Mouse (Mus musculus) stomach, embryonic 15.5 days (tissue): ENCODE results near the gene Adgrb3. TPM values are rescaled to one million over a fixed set of nuclear protein-coding genes. Genes with fewer than 3 reads are reported as not detected.
"Not testable (repeated sequence)": the region's sequence is repeated elsewhere in the genome, so short reads cannot be mapped to it uniquely, and the experiment has no call there.

ENCODE experiments used
- ATAC-seq: fragments of 200-750 bp; cut with Nextera tagmentation; 2 replicates; pipeline ENCODE4 v1.8.0; 2017; ENCODE audit warnings: low read depth, moderate number of reproducible peaks, moderate TSS enrichment; ENCODE audit not compliant: insufficient read depth, low FRiP score
- H3K27ac ChIP-seq: fragments of 300-500 bp; sonication (generic); 2 replicates; pipeline ENCODE4 v1.5.1; 2015; ENCODE audit warnings: mild to moderate bottlenecking, inconsistent platforms
- H3K27me3 ChIP-seq: fragments of 300-500 bp; sonication (generic); replicated peaks from 2 replicates; pipeline ENCODE4 v1.6.1; 2015; ENCODE audit warnings: inconsistent platforms
- H3K36me3 ChIP-seq: fragments of 300-500 bp; sonication (generic); 2 replicates; pipeline ENCODE4 v1.6.1; 2015; ENCODE audit warnings: inconsistent platforms
- H3K4me1 ChIP-seq: fragments of 300-500 bp; sonication (generic); 2 replicates; pipeline ENCODE4 v1.6.1; 2015; ENCODE audit warnings: inconsistent platforms
- H3K4me2 ChIP-seq: fragments of 300-500 bp; sonication (generic); 2 replicates; pipeline ENCODE4 v1.6.1; 2015; ENCODE audit warnings: mild to moderate bottlenecking, inconsistent platforms
- H3K4me3 ChIP-seq: fragments of 300-500 bp; sonication (generic); replicated peaks from 2 replicates; pipeline ENCODE4 v1.5.1; 2015; ENCODE audit warnings: inconsistent platforms
- H3K9ac ChIP-seq: fragments of 300-500 bp; sonication (generic); 2 replicates; pipeline ENCODE4 v1.6.1; 2015; ENCODE audit warnings: inconsistent platforms
- H3K9me3 ChIP-seq: fragments of 300-500 bp; sonication (generic); 2 replicates; pipeline ENCODE4 v1.6.1; 2016; ENCODE audit warnings: inconsistent platforms
- WGBS: fragments of 180-500 bp; shearing (Covaris S2); methylation state at CpG from one replicate; pipeline ENCODE4 v1.1.7; 2015; 5-methylcytosine and 5-hydroxymethylcytosine counted together
- polyA plus RNA-seq: library from polyadenylated mRNA; unstranded; fragments of >200 nt; fragmentation: Nextera tagmentation; extraction: Ambion mirVana; gene quantifications from 2 replicates; pipeline ENCODE4 v1.2.1, GENCODE M21; 2015

The Adgrb3 gene
- polyA plus RNA-seq, 1 experiment from 2014 or later: 3.4 TPM

GRCm38 (mm10) chr1:25706299-25706698 lies 123.2 kb downstream of the Adgrb3 start:
- Histone ChIP-seq H3K9me3 (no peaks in the 10 kb centered on the region), H3K36me3 (no peaks in the 10 kb centered on the region), H3K27me3 (no peaks in the 10 kb centered on the region), H3K4me3 (no peak overlapping the region), H3K27ac (no peak overlapping the region), H3K9ac (no peak overlapping the region), H3K4me2 (no peak overlapping the region), H3K4me1 (no peaks in the 10 kb centered on the region)
- WGBS: 75% methylated on average over 2 of the region's 2 CpGs
- no peak for ATAC-seq

- no peak overlapping the region for H3K27ac ChIP-seq
- no peak for ATAC-seq
- 83% methylated on average over 6 of the region's 6 CpGs for WGBS
- no peak overlapping the region for H3K4me2 ChIP-seq
- H3K9ac ChIP-seq: no peak overlapping the region
- H3K4me3 ChIP-seq: no peak overlapping the region
- H3K27me3 ChIP-seq: no peaks in the 10 kb centered on the region
- H3K4me1 ChIP-seq: no peaks in the 10 kb centered on the region
- H3K36me3 ChIP-seq: no peaks in the 10 kb centered on the region
- H3K9me3 ChIP-seq: no peaks in the 10 kb centered on the region
These were observed 130.7 kb downstream of the Adgrb3 start for GRCm38 (mm10) chr1:25698702-25699250.

DNA sequence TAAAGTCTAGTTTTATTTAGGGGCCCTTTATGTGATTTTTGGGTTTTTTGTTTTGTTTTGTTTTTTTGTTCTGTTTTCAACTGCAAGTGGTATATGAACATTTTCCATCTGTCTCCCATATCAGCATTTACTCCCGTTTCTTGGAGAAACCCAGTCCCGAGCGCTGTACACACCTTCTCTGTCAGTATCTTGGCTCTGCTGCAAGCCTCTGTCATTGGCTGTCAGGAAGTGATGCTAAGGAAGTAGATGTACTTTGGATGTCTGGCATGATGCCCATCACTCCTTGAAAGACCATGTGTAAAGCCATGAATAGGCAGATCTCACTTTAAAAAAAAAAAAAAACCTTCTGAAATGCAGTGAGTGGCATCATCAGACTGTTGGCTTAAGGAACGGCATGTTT lies 132.3 kb downstream of the Adgrb3 start:
- H3K9me3 ChIP-seq: no peaks in the 10 kb centered on the region
- H3K27me3 ChIP-seq: no peaks in the 10 kb centered on the region
- ATAC-seq: no peak
- WGBS: 79% methylated on average over 4 of the region's 4 CpGs
- no peak overlapping the region for H3K4me3 ChIP-seq
- no peaks in the 10 kb centered on the region for H3K36me3 ChIP-seq
- H3K4me1 ChIP-seq: no peaks in the 10 kb centered on the region
- no peak overlapping the region for H3K9ac ChIP-seq
- H3K27ac ChIP-seq: no peak overlapping the region
- no peak overlapping the region for H3K4me2 ChIP-seq

DNA sequence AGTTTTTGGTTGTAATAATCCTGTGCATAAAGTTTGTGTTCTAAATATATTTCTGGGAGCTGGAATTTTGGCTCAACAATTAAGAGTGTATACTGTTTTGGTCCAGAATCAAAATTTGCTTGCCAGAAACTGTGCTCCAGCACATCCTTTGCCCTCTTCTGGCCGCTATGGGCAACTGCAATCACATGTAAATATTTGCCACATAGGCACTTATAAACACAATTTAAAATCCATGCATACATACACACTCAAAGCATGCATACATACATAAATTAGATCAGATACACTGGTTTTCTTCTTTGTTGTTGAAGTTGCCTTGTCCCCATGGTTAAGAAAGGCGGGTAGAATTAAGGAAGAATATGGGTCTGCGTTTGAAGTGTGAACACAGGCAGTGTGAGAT lies 132.7 kb downstream of the Adgrb3 start:
- 62% methylated on average over 3 of the region's 3 CpGs for WGBS
- Histone ChIP-seq H3K27me3 (no peaks in the 10 kb centered on the region), H3K9ac (no peak overlapping the region), H3K27ac (no peak overlapping the region), H3K4me3 (no peak overlapping the region), H3K9me3 (no peaks in the 10 kb centered on the region), H3K4me1 (no peaks in the 10 kb centered on the region), H3K36me3 (no peaks in the 10 kb centered on the region), H3K4me2 (no peak overlapping the region)
- no peak for ATAC-seq

DNA sequence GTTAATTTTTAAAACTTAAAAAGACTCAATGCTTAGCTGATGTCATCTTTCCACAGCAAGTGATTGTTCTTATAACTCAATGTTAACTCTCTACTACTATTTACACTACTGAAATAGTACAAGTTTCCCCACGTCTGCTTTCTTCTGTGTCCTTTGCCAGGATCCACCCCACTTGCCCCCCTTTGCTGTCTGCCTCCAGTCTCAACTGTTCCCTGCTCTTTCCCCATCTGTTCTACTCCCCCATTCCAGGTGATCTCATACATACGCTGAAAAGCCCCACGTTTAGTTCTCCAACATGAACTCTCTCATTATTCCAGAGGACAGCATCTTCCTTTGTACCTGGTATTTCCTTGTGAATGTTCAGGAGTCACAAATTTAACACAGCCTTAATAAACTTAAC lies 147.4 kb downstream of the Adgrb3 start:
- H3K9me3 ChIP-seq: no peaks in the 10 kb centered on the region
- H3K27ac ChIP-seq: no peak overlapping the region
- no peak for ATAC-seq

GRCm38 (mm10) chr1:25679656-25680055 lies 149.9 kb downstream of the Adgrb3 start:
- no peak for ATAC-seq
- no peak overlapping the region for H3K27ac ChIP-seq
- H3K9me3 ChIP-seq: no peaks in the 10 kb centered on the region
- H3K4me1 ChIP-seq: no peaks in the 10 kb centered on the region
- H3K4me3 ChIP-seq: no peak overlapping the region
- H3K9ac ChIP-seq: no peak overlapping the region
- H3K27me3 ChIP-seq: no peaks in the 10 kb centered on the region
- no peak overlapping the region for H3K4me2 ChIP-seq
- 55% methylated on average over 2 of the region's 2 CpGs for WGBS
- H3K36me3 ChIP-seq: no peaks in the 10 kb centered on the region

More for the DNA sequence above, 147.4 kb downstream of the Adgrb3 start:
- no peaks in the 10 kb centered on the region for H3K27me3 ChIP-seq
- WGBS: 58% methylated on average over 3 of the region's 3 CpGs
- no peak overlapping the region for H3K9ac ChIP-seq
- H3K4me2 ChIP-seq: no peak overlapping the region
- no peak overlapping the region for H3K4me3 ChIP-seq
- H3K4me1 ChIP-seq: no peaks in the 10 kb centered on the region
- H3K36me3 ChIP-seq: no peaks in the 10 kb centered on the region

DNA sequence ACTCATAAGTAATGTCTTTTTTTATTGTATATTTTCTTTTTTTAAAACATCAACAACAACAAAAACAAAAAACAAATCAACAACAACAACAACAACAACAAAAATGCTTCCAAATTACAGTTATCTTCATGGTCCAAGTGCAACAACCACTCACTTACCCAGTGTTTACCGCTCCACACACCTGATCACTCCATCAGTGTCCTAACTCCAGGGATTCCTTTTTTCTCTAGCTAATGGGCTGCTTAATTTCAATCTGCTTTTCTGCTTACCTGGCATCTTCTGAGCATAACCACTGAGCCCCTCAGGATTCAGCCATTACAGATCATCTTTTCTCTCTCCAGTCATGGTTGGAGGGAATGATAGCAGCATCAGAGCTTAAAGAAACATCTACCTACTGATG lies 176.8 kb downstream of the Adgrb3 start:
- H3K9me3 ChIP-seq: no peaks in the 10 kb centered on the region
- no peaks in the 10 kb centered on the region for H3K36me3 ChIP-seq
- no peak overlapping the region for H3K4me3 ChIP-seq
- H3K27ac ChIP-seq: no peak overlapping the region
- H3K4me1 ChIP-seq: no peaks in the 10 kb centered on the region
- H3K4me2 ChIP-seq: no peak overlapping the region
- no peak overlapping the region for H3K9ac ChIP-seq
- WGBS: 89% methylated on average over 1 of the region's 1 CpGs
- ATAC-seq: no peak
- no peaks in the 10 kb centered on the region for H3K27me3 ChIP-seq

- Histone ChIP-seq H3K4me2 (no peak overlapping the region), H3K9ac (no peak overlapping the region), H3K4me1 (no peaks in the 10 kb centered on the region), H3K27me3 (no peaks in the 10 kb centered on the region), H3K27ac (no peak overlapping the region), H3K4me3 (no peak overlapping the region), H3K9me3 (no peaks in the 10 kb centered on the region), H3K36me3 (no peaks in the 10 kb centered on the region)
- ATAC-seq: no peak
- WGBS: 72% methylated on average over 5 of the region's 5 CpGs
These were observed 185.3 kb downstream of the Adgrb3 start for GRCm38 (mm10) chr1:25644256-25644655.

DNA sequence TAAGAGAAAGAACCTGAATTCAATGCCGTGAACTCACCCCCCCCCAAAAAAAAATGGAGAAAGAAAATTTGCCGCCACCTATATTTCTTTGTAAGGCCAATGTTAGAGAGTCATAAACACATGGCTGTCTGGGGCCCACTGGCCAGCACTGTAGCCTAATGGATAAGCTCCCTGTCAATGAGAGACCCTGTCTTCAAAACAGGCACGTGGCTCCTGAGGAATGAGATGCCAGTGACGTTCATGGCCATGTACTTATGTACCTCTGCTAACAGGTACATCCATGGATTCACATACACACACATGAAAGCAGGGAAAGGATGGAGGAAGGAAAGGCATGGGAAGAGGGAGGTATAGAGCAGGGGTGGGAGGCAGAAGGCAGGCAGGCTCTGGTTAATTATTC lies 208.0 kb downstream of the Adgrb3 start:
- no peaks in the 10 kb centered on the region for H3K27me3 ChIP-seq
- WGBS: 65% methylated on average over 4 of the region's 4 CpGs
- no peaks in the 10 kb centered on the region for H3K4me1 ChIP-seq
- no peak overlapping the region for H3K4me2 ChIP-seq
- no peaks in the 10 kb centered on the region for H3K9me3 ChIP-seq
- no peak overlapping the region for H3K4me3 ChIP-seq
- no peak for ATAC-seq
- H3K36me3 ChIP-seq: no peaks in the 10 kb centered on the region
- no peak overlapping the region for H3K9ac ChIP-seq
- H3K27ac ChIP-seq: no peak overlapping the region

DNA sequence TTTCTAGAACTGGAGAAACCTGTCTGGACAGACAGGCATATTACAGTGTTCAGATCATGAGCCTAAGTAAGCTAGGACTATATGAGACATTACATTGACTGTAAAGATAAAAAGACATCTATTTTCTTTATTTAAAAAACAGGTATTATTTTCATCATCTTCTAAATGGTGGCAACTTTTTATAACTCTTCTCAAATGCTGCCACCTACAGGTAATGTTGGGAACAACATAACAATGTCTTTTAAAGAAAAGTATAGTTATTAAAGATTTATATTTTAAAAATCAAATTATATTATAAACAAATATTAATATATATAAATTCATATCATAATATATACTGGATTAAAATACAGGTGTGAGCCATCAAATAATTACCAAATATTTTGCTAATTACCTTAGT lies 212.6 kb downstream of the Adgrb3 start:
- Histone ChIP-seq H3K9me3 (no peaks in the 10 kb centered on the region), H3K4me1 (no peaks in the 10 kb centered on the region), H3K4me2 (no peak overlapping the region), H3K36me3 (no peaks in the 10 kb centered on the region), H3K4me3 (no peak overlapping the region), H3K9ac (no peak overlapping the region), H3K27ac (no peak overlapping the region), H3K27me3 (no peaks in the 10 kb centered on the region)
- ATAC-seq: no peak

DNA sequence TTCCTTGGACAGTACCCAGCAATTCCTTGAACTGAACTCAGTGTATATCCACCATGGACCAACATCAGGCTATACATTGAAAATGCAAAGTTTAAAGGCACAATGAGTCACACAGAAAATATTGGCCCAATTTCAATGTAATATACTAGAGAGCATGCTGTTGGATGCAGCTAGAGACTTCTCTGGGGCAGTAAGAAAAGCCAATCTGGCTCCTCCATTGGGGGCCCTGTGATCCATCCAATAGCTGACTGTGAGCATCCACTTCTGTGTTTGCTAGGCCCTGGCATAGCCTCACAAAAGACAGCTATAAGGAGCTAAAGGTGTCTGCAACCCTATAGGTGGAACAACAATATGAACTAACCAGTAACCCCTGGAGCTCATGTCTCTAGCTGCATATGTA lies 218.7 kb downstream of the Adgrb3 start:
- H3K4me1 ChIP-seq, H3K4me2 ChIP-seq, H3K27ac ChIP-seq, H3K9ac ChIP-seq, H3K9me3 ChIP-seq, H3K36me3 ChIP-seq, ATAC-seq, H3K4me3 ChIP-seq, H3K27me3 ChIP-seq: not testable (repeated sequence)

GRCm38 (mm10) chr1:25598941-25599340 lies 230.6 kb downstream of the Adgrb3 start:
- no peak overlapping the region for H3K4me2 ChIP-seq
- H3K9ac ChIP-seq: no peak overlapping the region
- WGBS: 87% methylated on average over 5 of the region's 5 CpGs
- no peaks in the 10 kb centered on the region for H3K4me1 ChIP-seq
- H3K9me3 ChIP-seq: no peaks in the 10 kb centered on the region
- no peak overlapping the region for H3K4me3 ChIP-seq
- H3K27ac ChIP-seq: no peak overlapping the region
- H3K36me3 ChIP-seq: no peaks in the 10 kb centered on the region
- no peaks in the 10 kb centered on the region for H3K27me3 ChIP-seq
- ATAC-seq: no peak

DNA sequence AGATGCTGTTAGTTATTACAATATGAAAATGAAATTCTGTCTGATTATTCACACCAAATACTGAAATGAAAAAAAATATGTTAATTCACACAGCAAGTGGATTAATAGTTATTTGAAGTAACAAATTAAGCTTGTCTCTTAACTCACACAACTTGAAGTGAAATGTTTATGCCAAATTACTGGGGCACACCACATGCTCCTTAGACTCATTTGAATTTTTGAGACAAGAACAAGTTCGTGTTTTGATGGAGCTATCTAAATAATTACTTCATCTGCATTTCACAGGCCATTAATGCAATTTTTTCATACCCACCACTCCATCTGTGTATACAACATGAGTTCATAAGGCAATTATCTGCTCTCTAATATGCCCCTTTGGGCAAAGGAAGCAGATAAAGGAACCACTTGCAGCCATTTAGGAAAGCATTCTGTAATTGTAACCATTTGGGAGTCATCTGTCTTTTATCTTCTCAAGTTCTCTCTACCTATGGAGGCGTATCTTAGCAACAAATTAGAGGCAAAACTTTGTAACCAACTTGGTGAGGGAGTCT lies 240.9 kb downstream of the Adgrb3 start:
- Histone ChIP-seq H3K9ac (no peak overlapping the region), H3K27ac (no peak overlapping the region), H3K27me3 (no peaks in the 10 kb centered on the region), H3K36me3 (no peaks in the 10 kb centered on the region), H3K4me2 (no peak overlapping the region), H3K4me3 (no peak overlapping the region), H3K9me3 (no peaks in the 10 kb centered on the region), H3K4me1 (no peaks in the 10 kb centered on the region)
- WGBS: 52% methylated on average over 2 of the region's 2 CpGs
- ATAC-seq: no peak
